9 mouse cellular contexts compared by ENCODE assay signal in the genomic region with DNA sequence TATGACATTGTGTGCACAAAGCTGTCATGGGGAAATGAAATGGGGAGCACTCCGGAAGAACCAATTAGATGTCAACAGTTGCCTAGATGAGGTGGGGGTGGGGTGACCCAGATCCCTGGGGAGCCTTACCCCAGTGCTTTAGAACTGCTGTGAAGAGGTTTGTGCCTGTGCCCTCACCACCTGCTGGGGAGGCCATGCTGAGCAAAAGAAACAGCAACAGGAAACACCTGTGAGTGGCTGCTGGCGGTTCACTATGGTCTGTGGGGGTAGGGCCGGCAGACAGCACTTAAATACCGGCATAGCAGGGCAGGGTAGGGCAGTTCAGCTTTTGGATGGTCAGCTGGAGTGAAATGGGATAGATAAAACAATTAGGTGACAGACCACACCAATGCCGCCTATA. TPM values are rescaled to one million over a fixed set of nuclear protein-coding genes. Genes with fewer than 3 reads are reported as not detected.
DNase-seq lines count a peak whose midpoint lies in the region; ATAC-seq lines count a peak whose summit lies in the region.
"Had no signal": no experiment of that assay in that cellular context is flagged by ENCODE, and none has a peak within 500 bp of the region (broad histone marks: within the 10 kb centered on the region; RNA-seq: fewer than 3 reads in every experiment).

No protein-coding gene starts in this region.

- H3K36me3 ChIP-seq in heart, embryonic 10.5 days = peaks cover 55% of the 10 kb centered on the region
- peaks cover 5% of the 10 kb centered on the region; the same call in 1 of the 2 replicates for H3K36me3 ChIP-seq in forebrain, embryonic 11.5 days (ENCODE audit: control insufficient read depth, insufficient read depth, low read length)
- H3K36me3 ChIP-seq in limb, embryonic 15.5 days = peaks cover 45% of the 10 kb centered on the region

- no peaks in the 10 kb centered on the region for H3K27me3 ChIP-seq in heart, embryonic 10.5 days (ENCODE audit: insufficient read depth, poor library complexity, severe bottlenecking)
- no peaks in the 10 kb centered on the region for H3K27me3 ChIP-seq in forebrain, embryonic 11.5 days (ENCODE audit: control insufficient read depth, insufficient read depth, low read length)
- no peaks in the 10 kb centered on the region for H3K27me3 ChIP-seq in limb, embryonic 15.5 days

- DNase-seq in heart, embryonic 10.5 days (ENCODE audit: low spot score) = peak; percentile 69
- no peak for DNase-seq in heart, postnatal 4 days
- no peak for DNase-seq in forebrain, embryonic 11.5 days (ENCODE audit: low spot score)
- DNase-seq in spleen, adult 18-20 months = peak; percentile 70 to 87
- no peak for DNase-seq in left cerebral cortex, postnatal 36 days (ENCODE audit: low spot score in 2 of 2)
- no peak for DNase-seq in adrenal gland, postnatal 14 days

- intact Hi-C loops in left cerebral cortex, postnatal 36 days (cut with DNase I) = loop anchor here (5.0 kb wide), 1 partner anchor 79 kb away; the partner anchor contains the start of genes Acd and Pard6a

- no peak overlapping the region; the same call in 1 of the 2 replicates for H3K9ac ChIP-seq in forebrain, embryonic 11.5 days (ENCODE audit: low read length)
- H3K9ac ChIP-seq in limb, embryonic 15.5 days = no peak overlapping the region

- 31% methylated on average over 5 of the region's 5 CpGs for WGBS in heart, embryonic 10.5 days
- WGBS in forebrain, embryonic 11.5 days = 24% methylated on average over 5 of the region's 5 CpGs
- WGBS in limb, embryonic 15.5 days = 11% methylated on average over 5 of the region's 5 CpGs

- no peak overlapping the region; the same call in 1 of the 2 replicates for H3K4me3 ChIP-seq in heart, embryonic 10.5 days
- H3K4me3 ChIP-seq in forebrain, embryonic 11.5 days (ENCODE audit: low read depth, low read length) = no peak overlapping the region
- no peak overlapping the region for H3K4me3 ChIP-seq in limb, embryonic 15.5 days

- H3K4me2 ChIP-seq in forebrain, embryonic 11.5 days (ENCODE audit: low read depth, low read length, severe bottlenecking) = no peak overlapping the region
- no peak overlapping the region for H3K4me2 ChIP-seq in limb, embryonic 15.5 days

- H3K4me1 ChIP-seq in heart, embryonic 10.5 days = peaks cover 35% of the 10 kb centered on the region
- H3K4me1 ChIP-seq in forebrain, embryonic 11.5 days (replicated peaks; ENCODE audit: control insufficient read depth, insufficient read depth, low read length) = 0 out of 2 replicates have a peak, but pooled peaks cover 2% of the 10 kb centered on the region
- peaks cover 29% of the 10 kb centered on the region for H3K4me1 ChIP-seq in limb, embryonic 15.5 days

- peak; percentile 84 for ATAC-seq in CD4-positive, CD25-positive, alpha-beta regulatory T cell, adult 4 months
- 0 out of 2 replicates have a peak, but pooled peaks have one; percentile 9 for ATAC-seq in forebrain, embryonic 11.5 days (replicated peaks; ENCODE audit: low FRiP score)
- no peak; the same call in 1 of the 2 replicates for ATAC-seq in limb, embryonic 15.5 days (ENCODE audit: insufficient number of reproducible peaks, low FRiP score, low TSS enrichment, low read depth)

- H3K9me3 ChIP-seq in heart, embryonic 10.5 days = no peaks in the 10 kb centered on the region
- no peaks in the 10 kb centered on the region for H3K9me3 ChIP-seq in forebrain, embryonic 11.5 days (ENCODE audit: control insufficient read depth, low read length)
- H3K9me3 ChIP-seq in limb, embryonic 15.5 days = no peaks in the 10 kb centered on the region

- no peak overlapping the region for H3K27ac ChIP-seq in heart, embryonic 10.5 days
- H3K27ac ChIP-seq in forebrain, embryonic 11.5 days (ENCODE audit: low read depth, low read length) = no peak overlapping the region
- peak overlapping the region; percentile 2; the same call in 1 of the 2 replicates for H3K27ac ChIP-seq in limb, embryonic 15.5 days

RNA-seq across cellular contexts. Expression of gene Ctcf, which starts 13.2 kb away (rescaled TPM):
- 70.3 and 103 TPM in 2 replicates for polyA plus RNA-seq in heart, embryonic 10.5 days (2016; fragmentation: Nextera tagmentation; extraction: Ambion mirVana)
- 10 to 100 TPM; 59.1 to 63.2 TPM for total RNA-seq in heart, postnatal 4 days (2021)
- 10 to 100 TPM; 53.5 to 69.1 TPM for polyA plus RNA-seq in CD4-positive, CD25-positive, alpha-beta regulatory T cell, adult 4 months (2017; shearing (Covaris generic))
- polyA plus RNA-seq in forebrain, embryonic 11.5 days (2014; fragmentation: Nextera tagmentation; extraction: Ambion mirVana) = 134 and 145 TPM in 2 replicates
- polyA plus RNA-seq in limb, embryonic 15.5 days (2015; fragmentation: Nextera tagmentation; extraction: Ambion mirVana) = 93.8 and 108 TPM in 2 replicates
- total RNA-seq in left cerebral cortex, postnatal 36 days (2021) = 10 to 100 TPM; 61.2 to 77.2 TPM
- 58.4 and 70.4 TPM in 2 replicates for total RNA-seq in adrenal gland, postnatal 14 days (2021)

RNA-seq across cellular contexts. Expression of gene Agrp, which starts 14.1 kb away (rescaled TPM):
- 0.31 and 0.35 TPM in 2 replicates for polyA plus RNA-seq in heart, embryonic 10.5 days (2016; fragmentation: Nextera tagmentation; extraction: Ambion mirVana)
- not detected for total RNA-seq in heart, postnatal 4 days (2021)
- polyA plus RNA-seq in CD4-positive, CD25-positive, alpha-beta regulatory T cell, adult 4 months (2017; shearing (Covaris generic)) = 1 to 10 TPM in 1 of 2 experiments, under 1 TPM in 1; 0.99 to 2.3 TPM
- 0.49 and 1.6 TPM in 2 replicates for polyA plus RNA-seq in forebrain, embryonic 11.5 days (2014; fragmentation: Nextera tagmentation; extraction: Ambion mirVana)
- polyA plus RNA-seq in limb, embryonic 15.5 days (2015; fragmentation: Nextera tagmentation; extraction: Ambion mirVana) = 1.8 and 2.4 TPM in 2 replicates
- total RNA-seq in left cerebral cortex, postnatal 36 days (2021) = not detected
- 0.93 and 1.0 TPM in 2 replicates for total RNA-seq in adrenal gland, postnatal 14 days (2021)
- total RNA-seq: liver, adult 2 months had no signal
- polyA plus RNA-seq: liver, adult 2 months had no signal

RNA-seq across cellular contexts. Expression of gene Ripor1, which starts 18.1 kb away (rescaled TPM):
- 34.8 and 37.3 TPM in 2 replicates for polyA plus RNA-seq in heart, embryonic 10.5 days (2016; fragmentation: Nextera tagmentation; extraction: Ambion mirVana)
- total RNA-seq in heart, postnatal 4 days (2021) = 10 to 100 TPM; 51.1 to 51.5 TPM
- 10 to 100 TPM in 1 of 2 experiments, 1 to 10 TPM in 1; 7.8 to 12.6 TPM for polyA plus RNA-seq in CD4-positive, CD25-positive, alpha-beta regulatory T cell, adult 4 months (2017; shearing (Covaris generic))
- polyA plus RNA-seq in forebrain, embryonic 11.5 days (2014; fragmentation: Nextera tagmentation; extraction: Ambion mirVana) = 18.2 and 18.9 TPM in 2 replicates
- 20.9 and 24.6 TPM in 2 replicates for polyA plus RNA-seq in limb, embryonic 15.5 days (2015; fragmentation: Nextera tagmentation; extraction: Ambion mirVana)
- total RNA-seq in left cerebral cortex, postnatal 36 days (2021) = 10 to 100 TPM; 70.3 to 89.3 TPM
- total RNA-seq in adrenal gland, postnatal 14 days (2021) = 33.9 and 39.8 TPM in 2 replicates

RNA-seq across cellular contexts. Expression of gene Atp6v0d1, which starts 57.3 kb away (rescaled TPM):
- 69.7 and 70.6 TPM in 2 replicates for polyA plus RNA-seq in heart, embryonic 10.5 days (2016; fragmentation: Nextera tagmentation; extraction: Ambion mirVana)
- total RNA-seq in heart, postnatal 4 days (2021) = 10 to 100 TPM; 58.2 to 59.5 TPM
- polyA plus RNA-seq in CD4-positive, CD25-positive, alpha-beta regulatory T cell, adult 4 months (2017; shearing (Covaris generic)) = 10 to 100 TPM; 33.7 to 36.8 TPM
- polyA plus RNA-seq in forebrain, embryonic 11.5 days (2014; fragmentation: Nextera tagmentation; extraction: Ambion mirVana) = 99.2 and 108 TPM in 2 replicates
- 97.4 and 103 TPM in 2 replicates for polyA plus RNA-seq in limb, embryonic 15.5 days (2015; fragmentation: Nextera tagmentation; extraction: Ambion mirVana)
- total RNA-seq in left cerebral cortex, postnatal 36 days (2021) = 100 to 1,000 TPM; 305 to 349 TPM
- 90.6 and 97.4 TPM in 2 replicates for total RNA-seq in adrenal gland, postnatal 14 days (2021)

Comparison
In these comparisons a context has a peak if more than half of its experiments do, and no peak if none do; other contexts are left out.
1. DNase-seq: peak in heart, embryonic 10.5 days (single experiment) and spleen, adult 18-20 months (2 of 2); none in heart, postnatal 4 days (single experiment), forebrain, embryonic 11.5 days (single experiment), left cerebral cortex, postnatal 36 days (0 of 2) and adrenal gland, postnatal 14 days (single experiment).